Mouse (Mus musculus): Measurements from ENCODE around the gene Spata5. TPM values are rescaled to one million over a fixed set of nuclear protein-coding genes. Genes with fewer than 3 reads are reported as not detected.

Spata5 gene
- total and polyA plus RNA-seq, 2 experiments from 2014 or later, result 12.2 to 18.8 TPM

- Histone ChIP-seq H3K4me3 (ENCODE audit: low read length) (no peak overlapping the region), H3K27me3 (ENCODE audit: insufficient read depth, low read length) (no peaks in the 10 kb centered on the region), H3K27ac (no peak overlapping the region; the same call in 1 of the 2 replicates), H3K36me3 (ENCODE audit: insufficient read depth, low read length) (no peaks in the 10 kb centered on the region), H3K4me1 (ENCODE audit: insufficient read depth, low read length) (0 out of 2 replicates have a peak, but pooled peaks cover 2% of the 10 kb centered on the region), H3K9ac (replicated peaks; ENCODE audit: low read length) (no peak overlapping the region), H3K9me3 (ENCODE audit: low read length) (no peaks in the 10 kb centered on the region), H3K4me2 (ENCODE audit: low read depth, low read length) (no peak overlapping the region)
- TF ChIP-seq CTCF (IDR thresholded peaks at IDR 0.05; ENCODE audit: low read depth), result no peak
- ATAC-seq (peak; percentile 48; the same call in 1 of the 2 replicates), DNase-seq (ENCODE audit: low spot score) (no peak)
- WGBS, result 77% methylated on average over 10 of the region's 10 CpGs
Observed at GRCm38 (mm10) chr3:37605876-37606238, 186.2 kb downstream of the Spata5 start.

- TF ChIP-seq CTCF (IDR thresholded peaks at IDR 0.05; ENCODE audit: low read depth), result peak; percentile 31
- Histone ChIP-seq H3K4me1 (ENCODE audit: insufficient read depth, low read length) (0 out of 2 replicates have a peak, but pooled peaks cover 2% of the 10 kb centered on the region), H3K4me3 (ENCODE audit: low read length) (no peak overlapping the region), H3K36me3 (ENCODE audit: insufficient read depth, low read length) (no peaks in the 10 kb centered on the region), H3K9ac (replicated peaks; ENCODE audit: low read length) (no peak overlapping the region), H3K9me3 (ENCODE audit: low read length) (no peaks in the 10 kb centered on the region), H3K27ac (no peak overlapping the region), H3K27me3 (ENCODE audit: insufficient read depth, low read length) (no peaks in the 10 kb centered on the region), H3K4me2 (ENCODE audit: low read depth, low read length) (no peak overlapping the region)
- 90% methylated on average over 4 of the region's 4 CpGs for WGBS
- ATAC-seq, result no peak
- DNase-seq (ENCODE audit: low spot score), result no peak
Observed at GRCm38 (mm10) chr3:37608926-37609325, 189.2 kb downstream of the Spata5 start.

- no peak overlapping the region for H3K4me3 ChIP-seq (ENCODE audit: low read length)
- WGBS, result 93% methylated on average over 2 of the region's 2 CpGs
- no peaks in the 10 kb centered on the region for H3K9me3 ChIP-seq (ENCODE audit: low read length)
- no peak for TF ChIP-seq CTCF (IDR thresholded peaks at IDR 0.05; ENCODE audit: low read depth)
- H3K36me3 ChIP-seq (ENCODE audit: insufficient read depth, low read length), result no peaks in the 10 kb centered on the region
- no peak overlapping the region for H3K9ac ChIP-seq (replicated peaks; ENCODE audit: low read length)
- no peak overlapping the region for H3K27ac ChIP-seq
- 0 out of 2 replicates have a peak, but pooled peaks cover 2% of the 10 kb centered on the region for H3K4me1 ChIP-seq (ENCODE audit: insufficient read depth, low read length)
- no peak overlapping the region for H3K4me2 ChIP-seq (ENCODE audit: low read depth, low read length)
- ATAC-seq (no peak), DNase-seq (ENCODE audit: low spot score) (no peak)
- H3K27me3 ChIP-seq (ENCODE audit: insufficient read depth, low read length), result no peaks in the 10 kb centered on the region
Observed at GRCm38 (mm10) chr3:37610670-37611069, 191.0 kb downstream of the Spata5 start.

GRCm38 (mm10) chr3:37613722-37614121 lies 194.0 kb downstream of the Spata5 start:
- no peak for DNase-seq (ENCODE audit: low spot score)
- Histone ChIP-seq H3K4me2 (ENCODE audit: low read depth, low read length) (no peak overlapping the region), H3K27ac (no peak overlapping the region), H3K9ac (replicated peaks; ENCODE audit: low read length) (no peak overlapping the region), H3K36me3 (ENCODE audit: insufficient read depth, low read length) (no peaks in the 10 kb centered on the region), H3K4me1 (ENCODE audit: insufficient read depth, low read length) (no peaks in the 10 kb centered on the region), H3K4me3 (ENCODE audit: low read length) (no peak overlapping the region), H3K9me3 (ENCODE audit: low read length) (no peaks in the 10 kb centered on the region), H3K27me3 (ENCODE audit: insufficient read depth, low read length) (no peaks in the 10 kb centered on the region)
- whole genome bisulfite sequencing, result 58% methylated on average over 10 of the region's 10 CpGs
- ATAC-seq, result no peak
- TF ChIP-seq CTCF (IDR thresholded peaks at IDR 0.05; ENCODE audit: low read depth), result no peak

GRCm38 (mm10) chr3:37614878-37615650 lies 195.4 kb downstream of the Spata5 start:
- no peaks in the 10 kb centered on the region for H3K27me3 ChIP-seq (ENCODE audit: insufficient read depth, low read length)
- ATAC-seq (no peak), DNase-seq (ENCODE audit: low spot score) (no peak)
- H3K9me3 ChIP-seq (ENCODE audit: low read length), result no peaks in the 10 kb centered on the region
- no peaks in the 10 kb centered on the region for H3K4me1 ChIP-seq (ENCODE audit: insufficient read depth, low read length)
- H3K36me3 ChIP-seq (ENCODE audit: insufficient read depth, low read length), result no peaks in the 10 kb centered on the region
- H3K27ac ChIP-seq, result no peak overlapping the region
- 80% methylated on average over 10 of the region's 10 CpGs for WGBS
- no peak for TF ChIP-seq CTCF (IDR thresholded peaks at IDR 0.05; ENCODE audit: low read depth)
- no peak overlapping the region for H3K4me3 ChIP-seq (ENCODE audit: low read length)
- no peak overlapping the region for H3K4me2 ChIP-seq (ENCODE audit: low read depth, low read length)
- no peak overlapping the region for H3K9ac ChIP-seq (replicated peaks; ENCODE audit: low read length)

GRCm38 (mm10) chr3:37616586-37617547 lies 197.2 kb downstream of the Spata5 start:
- no peaks in the 10 kb centered on the region for H3K4me1 ChIP-seq (ENCODE audit: insufficient read depth, low read length)
- TF ChIP-seq CTCF (IDR thresholded peaks at IDR 0.05; ENCODE audit: low read depth), result no peak
- no peak overlapping the region for H3K4me3 ChIP-seq (ENCODE audit: low read length)
- WGBS, result 68% methylated on average over 21 of the region's 21 CpGs
- DNase-seq (ENCODE audit: low spot score) (no peak), ATAC-seq (no peak)
- H3K36me3 ChIP-seq (ENCODE audit: insufficient read depth, low read length), result no peaks in the 10 kb centered on the region
- no peaks in the 10 kb centered on the region for H3K27me3 ChIP-seq (ENCODE audit: insufficient read depth, low read length)
- H3K4me2 ChIP-seq (ENCODE audit: low read depth, low read length), result no peak overlapping the region
- H3K9ac ChIP-seq (replicated peaks; ENCODE audit: low read length), result no peak overlapping the region
- H3K9me3 ChIP-seq (ENCODE audit: low read length), result no peaks in the 10 kb centered on the region
- no peak overlapping the region for H3K27ac ChIP-seq

Other genes with a start within 250 kb of the Spata5 start
- gene Il21, start 187.3 kb upstream of the Spata5 start, total RNA-seq (2014; rRNA removed), result not detected in 2 replicates
- not detected in 2 replicates for gene Il21, start 187.3 kb upstream of the Spata5 start, polyA plus RNA-seq (2015; fragmentation: Nextera tagmentation; extraction: Ambion mirVana)
- 3.9 and 4.1 TPM in 2 replicates for gene Bbs12, start 107.3 kb upstream of the Spata5 start, total RNA-seq (2014; rRNA removed)
- gene Bbs12, start 107.3 kb upstream of the Spata5 start, polyA plus RNA-seq (2015; fragmentation: Nextera tagmentation; extraction: Ambion mirVana), result 3.9 and 4.2 TPM in 2 replicates
- gene Cetn4, start 107.2 kb upstream of the Spata5 start, total RNA-seq (2014; rRNA removed), result 1.3 and 4.4 TPM in 2 replicates
- gene Cetn4, start 107.2 kb upstream of the Spata5 start, polyA plus RNA-seq (2015; fragmentation: Nextera tagmentation; extraction: Ambion mirVana), result 3.3 and 4.6 TPM in 2 replicates
- gene Fgf2, start 71.5 kb upstream of the Spata5 start, total RNA-seq (2014; rRNA removed), result 2.9 and 3.7 TPM in 2 replicates
- 0.95 and 1.1 TPM in 2 replicates for gene Fgf2, start 71.5 kb upstream of the Spata5 start, polyA plus RNA-seq (2015; fragmentation: Nextera tagmentation; extraction: Ambion mirVana)
- 0.93 and 2.1 TPM in 2 replicates for gene Nudt6, start 315 bp downstream of the Spata5 start, total RNA-seq (2014; rRNA removed)
- gene Nudt6, start 315 bp downstream of the Spata5 start, polyA plus RNA-seq (2015; fragmentation: Nextera tagmentation; extraction: Ambion mirVana), result 8.7 and 10.1 TPM in 2 replicates
- 31.8 and 40.6 TPM in 2 replicates for gene Spry1, start 220.1 kb downstream of the Spata5 start, total RNA-seq (2014; rRNA removed)
- gene Spry1, start 220.1 kb downstream of the Spata5 start, polyA plus RNA-seq (2015; fragmentation: Nextera tagmentation; extraction: Ambion mirVana), result 5.5 and 5.6 TPM in 2 replicates